Mouse (Mus musculus) liver, embryonic 14.5 days (tissue): ENCODE data around the gene Tubgcp3. TPM values are rescaled to one million over a fixed set of nuclear protein-coding genes. Genes with fewer than 3 reads are reported as not detected.
"Not testable (repeated sequence)": the region's sequence is repeated elsewhere in the genome, so short reads cannot be mapped to it uniquely, and the experiment has no call there.

Experiments used
- ATAC-seq: fragments of 200-750 bp; cut with Nextera tagmentation; 2 replicates; pipeline ENCODE4 v1.8.0; 2017; ENCODE audit warnings: moderate number of reproducible peaks, mild to moderate bottlenecking, moderate library complexity; ENCODE audit not compliant: insufficient read depth
- DNase-seq, 3 experiments: peaks; one replicate each; pipeline ENCODE4 v3.0.0-alpha.2; 2012 to 2013; ENCODE audit warnings: low read depth in 3 of 3, low spot score in 3 of 3
- H3K27ac ChIP-seq: fragments of 300-500 bp; sonication (generic); 2 replicates; pipeline ENCODE4 v1.5.1; 2014; ENCODE audit warnings: moderate library complexity, mild to moderate bottlenecking, control low read depth, inconsistent platforms
- H3K27me3 ChIP-seq: fragments of 300-500 bp; sonication (generic); 2 replicates; pipeline ENCODE4 v1.6.1; 2014; ENCODE audit warnings: mild to moderate bottlenecking, low read length, moderate library complexity; ENCODE audit not compliant: control insufficient read depth, insufficient read depth
- H3K36me3 ChIP-seq: fragments of 300-500 bp; sonication (generic); replicated peaks from 2 replicates; pipeline ENCODE4 v1.6.1; 2014; ENCODE audit warnings: low read depth; ENCODE audit not compliant: control insufficient read depth, insufficient read depth
- H3K4me1 ChIP-seq, 2 experiments: fragments of 200-500 bp in 1 of 2; fragments of 300-500 bp in 1 of 2; sonication (generic) in 1 of 2; replicated peaks; 2 replicates each; pipeline ENCODE4 v1.6.1; 2012 to 2014; ENCODE audit warnings: antibody characterized with exemption in 1 of 2, inconsistent platforms in 1 of 2, low read length in 1 of 2; ENCODE audit not compliant: control insufficient read depth in 2 of 2, insufficient read depth in 2 of 2
- H3K4me2 ChIP-seq: fragments of 300-500 bp; sonication (generic); 2 replicates; pipeline ENCODE4 v1.6.1; 2014; ENCODE audit warnings: low read depth, mild to moderate bottlenecking, control low read depth, moderate library complexity
- H3K4me3 ChIP-seq, 2 experiments: fragments of 200-500 bp in 1 of 2; fragments of 300-500 bp in 1 of 2; sonication (generic) in 1 of 2; 2 replicates each; pipeline ENCODE4 v1.5.1; 2012 to 2014; ENCODE audit warnings: low read depth in 2 of 2, low read length in 2 of 2, mild to moderate bottlenecking in 2 of 2, control low read depth in 1 of 2, inconsistent platforms in 1 of 2, moderate library complexity in 1 of 2; ENCODE audit not compliant: insufficient read depth in 1 of 2
- H3K9ac ChIP-seq: fragments of 300-500 bp; sonication (generic); replicated peaks from 2 replicates; pipeline ENCODE4 v1.6.1; 2014; ENCODE audit warnings: mild to moderate bottlenecking, control low read depth, moderate library complexity
- H3K9me3 ChIP-seq: fragments of 300-500 bp; sonication (generic); 2 replicates; pipeline ENCODE4 v1.6.1; 2016; ENCODE audit warnings: low read length, mixed read lengths; ENCODE audit not compliant: control insufficient read depth
- CTCF ChIP-seq: IDR thresholded peaks from 2 replicates; pipeline ENCODE4 v1.5.1; 2016; ENCODE audit warnings: antibody characterized with exemption, low read depth, control low read depth
- EP300 ChIP-seq: IDR thresholded peaks from 2 replicates; pipeline ENCODE4 v1.6.1; 2016; ENCODE audit warnings: antibody characterized with exemption, low read depth
- WGBS: fragments of 180-500 bp; shearing (Covaris S2); extraction: QIAGEN DNeasy Blood & Tissue Kit; methylation state at CpG from one replicate; pipeline ENCODE4 v1.1.7; 2014; ENCODE audit not compliant: insufficient replicate concordance; 5-methylcytosine and 5-hydroxymethylcytosine counted together
- polyA plus RNA-seq, 2 experiments: library from polyadenylated mRNA; depleted of rRNA in 1 of 2; stranded (reverse) in 1 of 2; unstranded in 1 of 2; fragments of >200 nt; fragmentation: Nextera tagmentation in 1 of 2; extraction: Ambion mirVana in 1 of 2; gene quantifications; 2 replicates each; pipeline versions ENCODE4 v1.2.1 to v1.2.3; 2012 to 2014

Tubgcp3 gene
- polyA plus RNA-seq, 2 experiments = 26.1 to 39.4 TPM

GRCm38 (mm10) chr8:12609752-12610449 lies 62.1 kb downstream of the Tubgcp3 start:
- no peak for ATAC-seq
- DNase-seq = no peak
- no peak overlapping the region for H3K4me2 ChIP-seq
- H3K4me1 ChIP-seq = no peaks in the 10 kb centered on the region
- TF ChIP-seq CTCF (no peak), EP300 (no peak)
- no peaks in the 10 kb centered on the region for H3K9me3 ChIP-seq
- H3K27ac ChIP-seq = no peak overlapping the region
- H3K4me3 ChIP-seq = no peak overlapping the region
- H3K9ac ChIP-seq = no peak overlapping the region
- peaks cover 1% of the 10 kb centered on the region; the same call in 1 of the 2 replicates for H3K36me3 ChIP-seq
- 60% methylated on average over 12 of the region's 12 CpGs for WGBS
- no peaks in the 10 kb centered on the region for H3K27me3 ChIP-seq

GRCm38 (mm10) chr8:12608810-12609209 lies 63.2 kb downstream of the Tubgcp3 start:
- WGBS = 61% methylated on average over 10 of the region's 10 CpGs
- DNase-seq (no peak), ATAC-seq (no peak)
- Histone ChIP-seq H3K9ac (no peak overlapping the region), H3K27me3 (no peaks in the 10 kb centered on the region), H3K9me3 (no peaks in the 10 kb centered on the region), H3K27ac (no peak overlapping the region), H3K4me3 (no peak overlapping the region), H3K36me3 (no peaks in the 10 kb centered on the region; the same call in 1 of the 2 replicates), H3K4me2 (no peak overlapping the region), H3K4me1 (no peaks in the 10 kb centered on the region)
- TF ChIP-seq EP300 (no peak), CTCF (no peak)

GRCm38 (mm10) chr8:12607223-12607622 lies 64.8 kb downstream of the Tubgcp3 start:
- H3K4me1 ChIP-seq = no peaks in the 10 kb centered on the region
- no peak overlapping the region for H3K4me2 ChIP-seq
- H3K9ac ChIP-seq = no peak overlapping the region
- no peak for TF ChIP-seq EP300
- TF ChIP-seq CTCF = peak; percentile 96
- 22% methylated on average over 6 of the region's 6 CpGs for WGBS
- no peaks in the 10 kb centered on the region for H3K36me3 ChIP-seq
- H3K27ac ChIP-seq = no peak overlapping the region
- H3K4me3 ChIP-seq = no peak overlapping the region
- H3K9me3 ChIP-seq = no peaks in the 10 kb centered on the region
- DNase-seq (peak; percentile 28 to 43 (median 35)), ATAC-seq (no peak)
- no peaks in the 10 kb centered on the region for H3K27me3 ChIP-seq

GRCm38 (mm10) chr8:12583785-12584184 lies 88.3 kb downstream of the Tubgcp3 start:
- WGBS = 65% methylated on average over 5 of the region's 5 CpGs
- no peak for ATAC-seq
- Histone ChIP-seq H3K4me1 (peaks cover 0 to 5% of the 10 kb centered on the region in 2 experiments; a peak in 1 of 4 replicates), H3K9me3 (no peaks in the 10 kb centered on the region), H3K27ac (no peak overlapping the region), H3K4me3 (no peak overlapping the region), H3K36me3 (no peaks in the 10 kb centered on the region), H3K27me3 (no peaks in the 10 kb centered on the region), H3K9ac (no peak overlapping the region), H3K4me2 (no peak overlapping the region)
- no peak for DNase-seq
- TF ChIP-seq CTCF (no peak), EP300 (no peak)

GRCm38 (mm10) chr8:12579339-12579999 lies 92.6 kb downstream of the Tubgcp3 start:
- not testable (repeated sequence) for H3K4me3 ChIP-seq, H3K9ac ChIP-seq, H3K9me3 ChIP-seq, H3K27me3 ChIP-seq, H3K27ac ChIP-seq, H3K4me1 ChIP-seq, H3K4me2 ChIP-seq, DNase-seq, ATAC-seq, H3K36me3 ChIP-seq
- 70% methylated on average over 19 of the region's 19 CpGs for WGBS
